Mouse (Mus musculus) bone marrow macrophage, adult 2 months (primary cell): ENCODE measurements around the gene Col4a2. TPM values are rescaled to one million over a fixed set of nuclear protein-coding genes. Genes with fewer than 3 reads are reported as not detected.

Experiments
- H3K27ac ChIP-seq: 2 replicates; pipeline ENCODE4 v1.5.1; 2012; ENCODE audit warnings: low read depth, low read length; ENCODE audit not compliant: insufficient read depth
- H3K4me1 ChIP-seq: 2 replicates; pipeline ENCODE4 v1.6.1; 2012; ENCODE audit warnings: low read length; ENCODE audit not compliant: control insufficient read depth, insufficient read depth
- H3K4me3 ChIP-seq: 2 replicates; pipeline ENCODE4 v1.5.1; 2012; ENCODE audit warnings: mild to moderate bottlenecking, low read length, moderate library complexity; ENCODE audit not compliant: insufficient read depth
- CTCF ChIP-seq: IDR thresholded peaks from 2 replicates; pipeline ENCODE4 v1.5.1; 2012; ENCODE audit warnings: low read depth, mild to moderate bottlenecking, low read length, moderate library complexity
- POLR2A ChIP-seq: IDR thresholded peaks from 2 replicates; pipeline ENCODE4 v1.6.1; 2012; ENCODE audit warnings: mild to moderate bottlenecking, low read depth, low read length, borderline replicate concordance
- polyA plus RNA-seq: library from polyadenylated mRNA; stranded (reverse); fragments of >200 nt; gene quantifications from 2 replicates; pipeline ENCODE4 v1.2.4, GENCODE M21; 2012; ENCODE audit not compliant: missing spikeins, insufficient read depth, insufficient read length

The Col4a2 gene
- polyA plus RNA-seq: 2.6 and 2.7 TPM in 2 replicates

GRCm38 (mm10) chr8:11312349-11313175 is at the start of gene Col4a2, which contains the start of gene Col4a1:
Gene Col4a2, plus strand, starts transcription at chr8:11312805.
Gene Col4a1, minus strand, starts transcription at chr8:11312826.
- peak within 1 kb of the TSS; percentile 38 for H3K4me3 ChIP-seq
- no peak within 1 kb of the TSS for H3K27ac ChIP-seq
- TF ChIP-seq POLR2A (no peak), CTCF (no peak)
- H3K4me1 ChIP-seq: no peaks in the 10 kb centered on the region

- no peaks in the 10 kb centered on the region for H3K4me1 ChIP-seq
- no peak overlapping the region for H3K27ac ChIP-seq
- H3K4me3 ChIP-seq: no peak overlapping the region
- TF ChIP-seq CTCF: no peak
- no peak for TF ChIP-seq POLR2A
Measured at GRCm38 (mm10) chr8:11263848-11264247, 48.8 kb upstream of the Col4a2 start.

- no peak overlapping the region for H3K4me3 ChIP-seq
- no peaks in the 10 kb centered on the region for H3K4me1 ChIP-seq
- TF ChIP-seq POLR2A: no peak
- TF ChIP-seq CTCF: no peak
- no peak overlapping the region for H3K27ac ChIP-seq
Measured at GRCm38 (mm10) chr8:11265971-11266370, 46.6 kb upstream of the Col4a2 start.

GRCm38 (mm10) chr8:11266471-11266870 is 46.1 kb upstream of the Col4a2 start:
- TF ChIP-seq POLR2A (no peak), CTCF (no peak)

GRCm38 (mm10) chr8:11268753-11269152 is 43.9 kb upstream of the Col4a2 start:
- TF ChIP-seq POLR2A (no peak), CTCF (no peak)

More at GRCm38 (mm10) chr8:11266471-11266870, 46.1 kb upstream of the Col4a2 start:
- Histone ChIP-seq H3K4me1 (no peaks in the 10 kb centered on the region), H3K4me3 (no peak overlapping the region), H3K27ac (no peak overlapping the region)

GRCm38 (mm10) chr8:11270826-11271225 is 41.8 kb upstream of the Col4a2 start:
- H3K27ac ChIP-seq: no peak overlapping the region
- no peaks in the 10 kb centered on the region for H3K4me1 ChIP-seq
- TF ChIP-seq POLR2A: no peak
- no peak for TF ChIP-seq CTCF
- no peak overlapping the region for H3K4me3 ChIP-seq

More at GRCm38 (mm10) chr8:11268753-11269152, 43.9 kb upstream of the Col4a2 start:
- H3K27ac ChIP-seq: no peak overlapping the region
- no peaks in the 10 kb centered on the region for H3K4me1 ChIP-seq
- no peak overlapping the region for H3K4me3 ChIP-seq

- H3K4me3 ChIP-seq: no peak overlapping the region
- no peaks in the 10 kb centered on the region for H3K4me1 ChIP-seq
- TF ChIP-seq POLR2A: no peak
- no peak for TF ChIP-seq CTCF
- no peak overlapping the region for H3K27ac ChIP-seq
Measured at GRCm38 (mm10) chr8:11272205-11272604, 40.4 kb upstream of the Col4a2 start.

GRCm38 (mm10) chr8:11273506-11274158 is 39.0 kb upstream of the Col4a2 start:
- no peak overlapping the region for H3K4me3 ChIP-seq
- TF ChIP-seq POLR2A (no peak), CTCF (no peak)
- no peaks in the 10 kb centered on the region for H3K4me1 ChIP-seq
- no peak overlapping the region for H3K27ac ChIP-seq

- TF ChIP-seq CTCF: no peak
- no peak for TF ChIP-seq POLR2A
- no peak overlapping the region for H3K4me3 ChIP-seq
- H3K4me1 ChIP-seq: no peaks in the 10 kb centered on the region
- H3K27ac ChIP-seq: no peak overlapping the region
Measured at GRCm38 (mm10) chr8:11274415-11274814, 38.2 kb upstream of the Col4a2 start.

GRCm38 (mm10) chr8:11276286-11276685 is 36.3 kb upstream of the Col4a2 start:
- TF ChIP-seq POLR2A (no peak), CTCF (no peak)
- no peak overlapping the region for H3K4me3 ChIP-seq
- H3K4me1 ChIP-seq: no peaks in the 10 kb centered on the region
- H3K27ac ChIP-seq: no peak overlapping the region
